Mouse (Mus musculus): ENCODE results near the gene Psen1. TPM values are rescaled to one million over a fixed set of nuclear protein-coding genes. Genes with fewer than 3 reads are reported as not detected.

Psen1 gene
- total RNA-seq, 1 experiment from 2014 or later, result 61.5 TPM

GRCm38 (mm10) chr12:83770418-83771256, 82.7 kb downstream of the Psen1 start:
- ATAC-seq (replicated peaks; ENCODE audit: low read depth, poor library complexity, severe bottlenecking), result peak; percentile 69

- ATAC-seq (replicated peaks; ENCODE audit: low read depth, poor library complexity, severe bottlenecking), result no peak
Measured at GRCm38 (mm10) chr12:83775621-83776020, 87.7 kb downstream of the Psen1 start.

- no peak for ATAC-seq (replicated peaks; ENCODE audit: low read depth, poor library complexity, severe bottlenecking)
Measured at GRCm38 (mm10) chr12:83776766-83777165, 88.8 kb downstream of the Psen1 start.

- no peak for ATAC-seq (replicated peaks; ENCODE audit: low read depth, poor library complexity, severe bottlenecking)
Measured at GRCm38 (mm10) chr12:83780181-83780580, 92.2 kb downstream of the Psen1 start.

GRCm38 (mm10) chr12:83781204-83781603, 93.3 kb downstream of the Psen1 start:
- ATAC-seq (replicated peaks; ENCODE audit: low read depth, poor library complexity, severe bottlenecking), result no peak

- no peak for ATAC-seq (replicated peaks; ENCODE audit: low read depth, poor library complexity, severe bottlenecking)
Measured at GRCm38 (mm10) chr12:83781640-83782278, 93.8 kb downstream of the Psen1 start.

GRCm38 (mm10) chr12:83782669-83783068, 94.7 kb downstream of the Psen1 start:
- no peak for ATAC-seq (replicated peaks; ENCODE audit: low read depth, poor library complexity, severe bottlenecking)

Other genes starting within 250 kb of the Psen1 start
- gene Dpf3, start 200.4 kb upstream of the Psen1 start, total RNA-seq (2017), result 13.3 and 22.0 TPM in 2 replicates
- 19.4 and 27.1 TPM in 2 replicates for gene Dcaf4, start 167.7 kb upstream of the Psen1 start, total RNA-seq (2017)
- 14.8 and 16.1 TPM in 2 replicates for gene Zfyve1, start 90.9 kb upstream of the Psen1 start, total RNA-seq (2017)
- 249 and 269 TPM in 2 replicates for gene Rbm25, start 56.9 kb upstream of the Psen1 start, total RNA-seq (2017)
- gene Papln, start 75.5 kb downstream of the Psen1 start, total RNA-seq (2017), result 0.05 TPM in 1 of 2 replicates, not detected in the other
- 14.1 and 17.0 TPM in 2 replicates for gene Numb, start 233.8 kb downstream of the Psen1 start, total RNA-seq (2017)

All from common myeloid progenitor, adult 5-6 weeks (primary cell).